Mouse (Mus musculus) MEL (cell line): ENCODE data around the gene S100pbp. TPM values are rescaled to one million over a fixed set of nuclear protein-coding genes. Genes with fewer than 3 reads are reported as not detected.

Experiments
- DNase-seq: peaks from one replicate; pipeline ENCODE4 v3.0.0; 2011; ENCODE audit warnings: low read depth, low spot score
- H3K27ac ChIP-seq: 2 replicates; pipeline ENCODE4 v1.5.1; 2012; ENCODE audit warnings: low read depth, mild to moderate bottlenecking, control low read depth, low read length, moderate library complexity; ENCODE audit not compliant: control insufficient read depth
- H3K27me3 ChIP-seq, 2 experiments: fragments of 150-350 bp in 1 of 2; sonication (generic) in 1 of 2; 2 replicates each; pipeline ENCODE4 v1.6.1; 2012; ENCODE audit warnings: low read length in 2 of 2, mild to moderate bottlenecking in 2 of 2, improper control_type of control experiment in 1 of 2, moderate library complexity in 1 of 2; ENCODE audit not compliant: insufficient read depth in 2 of 2, control insufficient read depth in 1 of 2
- H3K36me3 ChIP-seq, 2 experiments: 2 replicates each; pipeline ENCODE4 v1.6.1; 2012 to 2014; ENCODE audit warnings: low read length in 2 of 2, improper control_type of control experiment in 1 of 2, inconsistent platforms in 1 of 2, mild to moderate bottlenecking in 1 of 2; ENCODE audit not compliant: insufficient read depth in 2 of 2, control insufficient read depth in 1 of 2
- H3K4me1 ChIP-seq, 2 experiments: fragments of 150-350 bp in 1 of 2; sonication (generic) in 1 of 2; 2 replicates each; pipeline ENCODE4 v1.6.1; 2012; ENCODE audit warnings: low read length in 2 of 2, improper control_type of control experiment in 1 of 2, mild to moderate bottlenecking in 1 of 2; ENCODE audit not compliant: insufficient read depth in 2 of 2, control insufficient read depth in 1 of 2
- H3K4me3 ChIP-seq, 2 experiments: fragments of 150-350 bp in 1 of 2; sonication (generic) in 1 of 2; 2 replicates each; pipeline ENCODE4 v1.5.1; 2012; ENCODE audit warnings: low read depth in 2 of 2, low read length in 2 of 2, mild to moderate bottlenecking in 2 of 2, moderate library complexity in 2 of 2, control low read depth in 1 of 2, improper control_type of control experiment in 1 of 2; ENCODE audit not compliant: control insufficient read depth in 1 of 2, insufficient read depth in 1 of 2
- H3K79me2 ChIP-seq: 2 replicates; pipeline ENCODE4 v1.6.1; 2012; ENCODE audit warnings: mild to moderate bottlenecking, low read length, moderate library complexity; ENCODE audit not compliant: control insufficient read depth, poor library complexity, insufficient read depth
- H3K9ac ChIP-seq: 2 replicates; pipeline ENCODE4 v1.6.1; 2012; ENCODE audit warnings: low read depth, mild to moderate bottlenecking, control low read depth, low read length, moderate library complexity; ENCODE audit not compliant: control insufficient read depth, poor library complexity, severe bottlenecking
- H3K9me3 ChIP-seq: fragments of 150-350 bp; sonication (generic); replicated peaks from 2 replicates; pipeline ENCODE4 v1.6.1; 2012; ENCODE audit warnings: mild to moderate bottlenecking, low read length, improper control_type of control experiment, moderate library complexity; ENCODE audit not compliant: insufficient read depth
- CHD2 ChIP-seq: IDR thresholded peaks from 2 replicates; pipeline ENCODE4 v1.6.1; 2011; ENCODE audit warnings: low read length, improper control_type of control experiment
- ELF1 ChIP-seq: IDR thresholded peaks from 2 replicates; pipeline ENCODE4 v1.6.1; 2014; ENCODE audit warnings: low read depth, mild to moderate bottlenecking, inconsistent platforms, low read length, improper control_type of control experiment, moderate library complexity
- EP300 ChIP-seq, 2 experiments: IDR thresholded peaks; 2 replicates each; pipeline ENCODE4 v1.6.1; 2011; ENCODE audit warnings: improper control_type of control experiment in 2 of 2, low read length in 2 of 2, low read depth in 1 of 2, mild to moderate bottlenecking in 1 of 2
- ETS1 ChIP-seq: IDR thresholded peaks from 2 replicates; pipeline ENCODE4 v1.6.1; 2012; ENCODE audit warnings: low read depth, mild to moderate bottlenecking, inconsistent platforms, low read length, improper control_type of control experiment, moderate library complexity
- GATA1 ChIP-seq: IDR thresholded peaks from 2 replicates; pipeline ENCODE4 v1.6.1; 2011; ENCODE audit warnings: low read depth, low read length, improper control_type of control experiment
- JUND ChIP-seq: IDR thresholded peaks from 2 replicates; pipeline ENCODE4 v1.6.1; 2011; ENCODE audit warnings: low read depth, mild to moderate bottlenecking, improper control_type of control experiment, low read length
- MAFK ChIP-seq: IDR thresholded peaks from 2 replicates; pipeline ENCODE4 v1.6.1; 2011; ENCODE audit warnings: low read depth, mild to moderate bottlenecking, low read length, improper control_type of control experiment, borderline replicate concordance
- MAZ ChIP-seq: IDR thresholded peaks from 2 replicates; pipeline ENCODE4 v1.6.1; 2012; ENCODE audit warnings: low read depth, mild to moderate bottlenecking, inconsistent platforms, low read length, improper control_type of control experiment
- MEF2A ChIP-seq: IDR thresholded peaks from 2 replicates; pipeline ENCODE4 v1.6.1; 2014; ENCODE audit warnings: low read depth, mild to moderate bottlenecking, inconsistent platforms, low read length, improper control_type of control experiment; ENCODE audit not compliant: poor library complexity, insufficient replicate concordance, severe bottlenecking; ENCODE audit errors: extremely low read depth
- MYB ChIP-seq: IDR thresholded peaks from 2 replicates; pipeline ENCODE4 v1.6.1; 2011; ENCODE audit warnings: mild to moderate bottlenecking, low read depth, low read length, improper control_type of control experiment
- NELFE ChIP-seq: IDR thresholded peaks from 2 replicates; pipeline ENCODE4 v1.6.1; 2011; ENCODE audit warnings: low read depth, low read length, improper control_type of control experiment
- NRF1 ChIP-seq: IDR thresholded peaks from 2 replicates; pipeline ENCODE4 v1.6.1; 2014; ENCODE audit warnings: low read depth, mild to moderate bottlenecking, inconsistent platforms, low read length, improper control_type of control experiment, moderate library complexity; ENCODE audit not compliant: poor library complexity, insufficient read depth, severe bottlenecking
- POLR2A ChIP-seq, 2 experiments: IDR thresholded peaks; 2 replicates each; pipeline ENCODE4 v1.6.1; 2011 to 2012; ENCODE audit warnings: low read length in 2 of 2, mild to moderate bottlenecking in 2 of 2, control low read depth in 1 of 2, improper control_type of control experiment in 1 of 2, low read depth in 1 of 2, moderate library complexity in 1 of 2; ENCODE audit not compliant: control insufficient read depth in 1 of 2, insufficient read depth in 1 of 2, poor library complexity in 1 of 2
- RCOR1 ChIP-seq: IDR thresholded peaks from 2 replicates; pipeline ENCODE4 v1.6.1; 2012; ENCODE audit warnings: low read depth, mild to moderate bottlenecking, inconsistent platforms, low read length, improper control_type of control experiment
- SMC3 ChIP-seq: IDR thresholded peaks from 2 replicates; pipeline ENCODE4 v1.6.1; 2011; ENCODE audit warnings: low read depth, low read length, improper control_type of control experiment
- TBP ChIP-seq: IDR thresholded peaks from 2 replicates; pipeline ENCODE4 v1.8.0; 2011; ENCODE audit warnings: low read depth, low read length, improper control_type of control experiment
- UBTF ChIP-seq: IDR thresholded peaks from 2 replicates; pipeline ENCODE4 v1.6.1; 2012; ENCODE audit warnings: low read depth, mild to moderate bottlenecking, inconsistent platforms, low read length, improper control_type of control experiment, moderate library complexity, borderline replicate concordance; ENCODE audit not compliant: insufficient read depth
- USF1 ChIP-seq: IDR thresholded peaks from 2 replicates; pipeline ENCODE4 v1.6.1; 2014; ENCODE audit warnings: low read depth, mild to moderate bottlenecking, inconsistent platforms, low read length, improper control_type of control experiment, moderate library complexity
- ZC3H11A ChIP-seq: IDR thresholded peaks from 2 replicates; pipeline ENCODE4 v1.6.1; 2012; ENCODE audit warnings: low read depth, mild to moderate bottlenecking, inconsistent platforms, low read length, improper control_type of control experiment
- ZMIZ1 ChIP-seq: IDR thresholded peaks from 2 replicates; pipeline ENCODE4 v1.6.1; 2012; ENCODE audit warnings: low read depth, mild to moderate bottlenecking, inconsistent platforms, low read length, improper control_type of control experiment, moderate library complexity
- polyA plus RNA-seq, 2 experiments: library from polyadenylated mRNA; stranded (reverse) in 1 of 2; unstranded in 1 of 2; fragments of >175 nt in 1 of 2; fragments of >200 nt in 1 of 2; gene quantifications; 2 replicates each; pipeline versions ENCODE4 v1.2.1 to v1.2.4; 2012; ENCODE audit warnings: low replicate concordance in 2 of 2, low read depth in 1 of 2; ENCODE audit not compliant: insufficient read length in 2 of 2, insufficient read depth in 1 of 2, missing spikeins in 1 of 2
- total RNA-seq: library from RNA; depleted of rRNA; stranded (reverse); fragments of 300-350 nt; gene quantifications from 2 replicates; pipeline ENCODE4 v1.2.3, GENCODE M21; 2012

Gene S100pbp
- total and polyA plus RNA-seq, 3 experiments = 11.6 to 28.3 TPM; not detected in 1

- H3K4me1 ChIP-seq = peaks cover 29 to 44% of the 10 kb centered on the region in 2 experiments
- no peak for DNase-seq
- no peak overlapping the region for H3K9ac ChIP-seq
- no peaks in the 10 kb centered on the region for H3K27me3 ChIP-seq
- peaks cover 0 to 42% of the 10 kb centered on the region in 2 experiments; a peak in 2 of 4 replicates for H3K36me3 ChIP-seq
- no peaks in the 10 kb centered on the region for H3K9me3 ChIP-seq
- no peaks in the 10 kb centered on the region for H3K79me2 ChIP-seq
- TF ChIP-seq ZMIZ1 (no peak), MAFK (no peak), TBP (no peak), NELFE (no peak), MYB (no peak), MEF2A (no peak), SMC3 (no peak), RCOR1 (no peak), POLR2A (IDR thresholded peaks at IDR 0.05; ENCODE audit: control insufficient read depth in 1 of 2, insufficient read depth in 1 of 2, low read depth in 1 of 2, low read length in 2 of 2, poor library complexity in 1 of 2) (no peak), NRF1 (no peak), ETS1 (no peak), UBTF (no peak), ELF1 (no peak), GATA1 (no peak), CHD2 (no peak), MAZ (no peak), USF1 (no peak), JUND (no peak)
- H3K27ac ChIP-seq = no peak overlapping the region
- H3K4me3 ChIP-seq = no peak overlapping the region
Measured at GRCm38 (mm10) chr4:129143509-129143908, 46.0 kb downstream of the S100pbp start.

GRCm38 (mm10) chr4:129142439-129143045, 47.0 kb downstream of the S100pbp start:
- peak; percentile 74 for DNase-seq
- Histone ChIP-seq H3K27me3 (no peaks in the 10 kb centered on the region), H3K4me1 (peaks cover 33 to 54% of the 10 kb centered on the region in 2 experiments), H3K27ac (peak overlapping the region; percentile 82), H3K36me3 (peaks cover 0 to 50% of the 10 kb centered on the region in 2 experiments; a peak in 2 of 4 replicates), H3K9ac (no peak overlapping the region; the same call in 1 of the 2 replicates), H3K79me2 (no peaks in the 10 kb centered on the region), H3K4me3 (no peak overlapping the region), H3K9me3 (no peaks in the 10 kb centered on the region)
- no peak for TF ChIP-seq ZC3H11A
- TF ChIP-seq MEF2A = no peak
- TF ChIP-seq EP300 (IDR thresholded peaks at IDR 0.05; ENCODE audit: low read depth in 1 of 2, low read length in 2 of 2) = 0 out of 4 replicates have a peak, but pooled peaks of 1 of the 2 experiments have one; percentile 12
